Mouse (Mus musculus): ENCODE results near the gene 1700069L16Rik. TPM values are rescaled to one million over a fixed set of nuclear protein-coding genes. Genes with fewer than 3 reads are reported as not detected.
A peak's percentile ranks its signal among the peaks of the same experiment; 100 is the strongest.

The 1700069L16Rik gene
- polyA plus RNA-seq, 1 experiment, result not detected

GRCm38 (mm10) chr5:113650035-113650865 lies 74.3 kb downstream of the 1700069L16Rik start, which contains the start of gene Cmklr1:
Gene Cmklr1, minus strand, starts transcription at chr5:113650426.
- H3K36me3 ChIP-seq (ENCODE audit: control insufficient read depth, insufficient read depth, low read length), result no peaks in the 10 kb centered on the region
- no peaks in the 10 kb centered on the region for H3K4me1 ChIP-seq (replicated peaks; ENCODE audit: control insufficient read depth, insufficient read depth, low read length)
- no peak within 1 kb of the TSS for H3K27ac ChIP-seq (ENCODE audit: control insufficient read depth, insufficient read depth, low read length)
- H3K4me3 ChIP-seq (ENCODE audit: control insufficient read depth, insufficient read depth, low read length), result no peak within 1 kb of the TSS
- 16% methylated on average over 30 of the region's 30 CpGs for WGBS
- H3K27me3 ChIP-seq (ENCODE audit: control insufficient read depth, insufficient read depth, low read length), result no peaks in the 10 kb centered on the region; the same call in 1 of the 2 replicates
- TF ChIP-seq POLR2A (IDR thresholded peaks at IDR 0.05; ENCODE audit: control insufficient read depth, extremely low read depth, insufficient read depth, low read length, poor library complexity) (no peak), CTCF (IDR thresholded peaks at IDR 0.05; ENCODE audit: borderline replicate concordance, control insufficient read depth, extremely low read depth, insufficient read depth, low read length, poor library complexity) (no peak)
- no peak for DNase-seq

- no peak overlapping the region for H3K4me3 ChIP-seq (ENCODE audit: control insufficient read depth, insufficient read depth, low read length)
- no peak overlapping the region for H3K27ac ChIP-seq (ENCODE audit: control insufficient read depth, insufficient read depth, low read length)
- H3K27me3 ChIP-seq (ENCODE audit: control insufficient read depth, insufficient read depth, low read length), result no peaks in the 10 kb centered on the region; the same call in 1 of the 2 replicates
- H3K36me3 ChIP-seq (ENCODE audit: control insufficient read depth, insufficient read depth, low read length), result no peaks in the 10 kb centered on the region
- 54% methylated on average over 5 of the region's 5 CpGs for WGBS
- DNase-seq, result no peak
- TF ChIP-seq CTCF (IDR thresholded peaks at IDR 0.05; ENCODE audit: borderline replicate concordance, control insufficient read depth, extremely low read depth, insufficient read depth, low read length, poor library complexity), result no peak
- no peak for TF ChIP-seq POLR2A (IDR thresholded peaks at IDR 0.05; ENCODE audit: control insufficient read depth, extremely low read depth, insufficient read depth, low read length, poor library complexity)
- H3K4me1 ChIP-seq (replicated peaks; ENCODE audit: control insufficient read depth, insufficient read depth, low read length), result no peaks in the 10 kb centered on the region
Observed at GRCm38 (mm10) chr5:113648647-113649211, 75.8 kb downstream of the 1700069L16Rik start.

GRCm38 (mm10) chr5:113647141-113647540 lies 77.4 kb downstream of the 1700069L16Rik start:
- no peak overlapping the region for H3K27ac ChIP-seq (ENCODE audit: control insufficient read depth, insufficient read depth, low read length)
- H3K36me3 ChIP-seq (ENCODE audit: control insufficient read depth, insufficient read depth, low read length), result no peaks in the 10 kb centered on the region
- 66% methylated on average over 8 of the region's 8 CpGs for WGBS
- H3K4me1 ChIP-seq (replicated peaks; ENCODE audit: control insufficient read depth, insufficient read depth, low read length), result peaks cover 5% of the 10 kb centered on the region
- no peak overlapping the region for H3K4me3 ChIP-seq (ENCODE audit: control insufficient read depth, insufficient read depth, low read length)
- TF ChIP-seq POLR2A (IDR thresholded peaks at IDR 0.05; ENCODE audit: control insufficient read depth, extremely low read depth, insufficient read depth, low read length, poor library complexity) (no peak), CTCF (IDR thresholded peaks at IDR 0.05; ENCODE audit: borderline replicate concordance, control insufficient read depth, extremely low read depth, insufficient read depth, low read length, poor library complexity) (no peak)
- no peak for DNase-seq
- no peaks in the 10 kb centered on the region; the same call in 1 of the 2 replicates for H3K27me3 ChIP-seq (ENCODE audit: control insufficient read depth, insufficient read depth, low read length)

GRCm38 (mm10) chr5:113644520-113644919 lies 80.1 kb downstream of the 1700069L16Rik start:
- Histone ChIP-seq H3K27me3 (ENCODE audit: control insufficient read depth, insufficient read depth, low read length) (no peaks in the 10 kb centered on the region), H3K4me3 (ENCODE audit: control insufficient read depth, insufficient read depth, low read length) (no peak overlapping the region), H3K36me3 (ENCODE audit: control insufficient read depth, insufficient read depth, low read length) (no peaks in the 10 kb centered on the region), H3K4me1 (replicated peaks; ENCODE audit: control insufficient read depth, insufficient read depth, low read length) (peaks cover 8% of the 10 kb centered on the region), H3K27ac (ENCODE audit: control insufficient read depth, insufficient read depth, low read length) (no peak overlapping the region)
- WGBS, result 68% methylated on average over 4 of the region's 4 CpGs
- no peak for DNase-seq
- TF ChIP-seq CTCF (IDR thresholded peaks at IDR 0.05; ENCODE audit: borderline replicate concordance, control insufficient read depth, extremely low read depth, insufficient read depth, low read length, poor library complexity) (no peak), POLR2A (IDR thresholded peaks at IDR 0.05; ENCODE audit: control insufficient read depth, extremely low read depth, insufficient read depth, low read length, poor library complexity) (no peak)

GRCm38 (mm10) chr5:113643107-113643848 lies 81.3 kb downstream of the 1700069L16Rik start:
- 22% methylated on average over 18 of the region's 18 CpGs for WGBS
- peak; percentile 10 for DNase-seq
- H3K27ac ChIP-seq (ENCODE audit: control insufficient read depth, insufficient read depth, low read length), result no peak overlapping the region
- H3K4me1 ChIP-seq (replicated peaks; ENCODE audit: control insufficient read depth, insufficient read depth, low read length), result peaks cover 8% of the 10 kb centered on the region
- no peak for TF ChIP-seq POLR2A (IDR thresholded peaks at IDR 0.05; ENCODE audit: control insufficient read depth, extremely low read depth, insufficient read depth, low read length, poor library complexity)
- TF ChIP-seq CTCF (IDR thresholded peaks at IDR 0.05; ENCODE audit: borderline replicate concordance, control insufficient read depth, extremely low read depth, insufficient read depth, low read length, poor library complexity), result no peak
- H3K36me3 ChIP-seq (ENCODE audit: control insufficient read depth, insufficient read depth, low read length), result no peaks in the 10 kb centered on the region
- H3K4me3 ChIP-seq (ENCODE audit: control insufficient read depth, insufficient read depth, low read length), result no peak overlapping the region
- no peaks in the 10 kb centered on the region for H3K27me3 ChIP-seq (ENCODE audit: control insufficient read depth, insufficient read depth, low read length)

Other genes with a start within 250 kb of the 1700069L16Rik start
- 1.2 and 1.6 TPM in 2 replicates for gene Wscd2, start 234.4 kb downstream of the 1700069L16Rik start, polyA plus RNA-seq (2012; rRNA removed)
- 28.8 and 32.6 TPM in 2 replicates for gene Cmklr1, start 74.3 kb downstream of the 1700069L16Rik start, polyA plus RNA-seq (2012; rRNA removed)
- gene Ficd, start 11.0 kb upstream of the 1700069L16Rik start, polyA plus RNA-seq (2012; rRNA removed), result 8.0 and 8.2 TPM in 2 replicates
- gene Sart3, start 47.7 kb upstream of the 1700069L16Rik start, polyA plus RNA-seq (2012; rRNA removed), result 47.5 and 53.1 TPM in 2 replicates
- gene Iscu, start 48.0 kb upstream of the 1700069L16Rik start, polyA plus RNA-seq (2012; rRNA removed), result 80.6 and 93.7 TPM in 2 replicates
- 8.8 and 11.7 TPM in 2 replicates for gene Tmem119, start 75.7 kb upstream of the 1700069L16Rik start, polyA plus RNA-seq (2012; rRNA removed)
- 755 and 783 TPM in 2 replicates for gene Selplg, start 107.9 kb upstream of the 1700069L16Rik start, polyA plus RNA-seq (2012; rRNA removed)
- gene Coro1c, start 184.0 kb upstream of the 1700069L16Rik start, polyA plus RNA-seq (2012; rRNA removed), result 67.8 and 78.3 TPM in 2 replicates

Measured in thymus, adult 2 months (tissue).